Mouse (Mus musculus) heart, embryonic 15.5 days (tissue): ENCODE results near the gene Gm12355. TPM values are rescaled to one million over a fixed set of nuclear protein-coding genes. Genes with fewer than 3 reads are reported as not detected.
A peak's percentile ranks its signal among the peaks of the same experiment; 100 is the strongest.
"Not testable (repeated sequence)": the region's sequence is repeated elsewhere in the genome, so short reads cannot be mapped to it uniquely, and the experiment has no call there.

Experiments used
- ATAC-seq: fragments of 200-750 bp; cut with Nextera tagmentation; replicated peaks from 2 replicates; pipeline ENCODE4 v1.8.0; 2017; ENCODE audit warnings: low read depth, moderate TSS enrichment; ENCODE audit not compliant: insufficient number of reproducible peaks, insufficient read depth, low FRiP score
- H3K27ac ChIP-seq: fragments of 300-500 bp; sonication (generic); 2 replicates; pipeline ENCODE4 v1.5.1; 2015; ENCODE audit warnings: mild to moderate bottlenecking, inconsistent platforms
- H3K27me3 ChIP-seq: fragments of 300-500 bp; sonication (generic); 2 replicates; pipeline ENCODE4 v1.6.1; 2015; ENCODE audit warnings: inconsistent platforms
- H3K36me3 ChIP-seq: fragments of 300-500 bp; sonication (generic); 2 replicates; pipeline ENCODE4 v1.6.1; 2015; ENCODE audit warnings: mild to moderate bottlenecking, inconsistent platforms
- H3K4me1 ChIP-seq: fragments of 300-500 bp; sonication (generic); replicated peaks from 2 replicates; pipeline ENCODE4 v1.6.1; 2015; ENCODE audit warnings: inconsistent platforms
- H3K4me2 ChIP-seq: fragments of 300-500 bp; sonication (generic); 2 replicates; pipeline ENCODE4 v1.6.1; 2015; ENCODE audit warnings: inconsistent platforms, mild to moderate bottlenecking, moderate library complexity
- H3K4me3 ChIP-seq: fragments of 300-500 bp; sonication (generic); 2 replicates; pipeline ENCODE4 v1.5.1; 2015; ENCODE audit warnings: mild to moderate bottlenecking, inconsistent platforms
- H3K9ac ChIP-seq: fragments of 300-500 bp; sonication (generic); 2 replicates; pipeline ENCODE4 v1.6.1; 2015; ENCODE audit warnings: mild to moderate bottlenecking, inconsistent platforms
- H3K9me3 ChIP-seq: fragments of 300-500 bp; sonication (generic); replicated peaks from 2 replicates; pipeline ENCODE4 v1.6.1; 2016; ENCODE audit warnings: inconsistent platforms
- WGBS: fragments of 180-500 bp; shearing (Covaris S2); methylation state at CpG from one replicate; pipeline ENCODE4 v1.1.7; 2015; ENCODE audit warnings: mixed read lengths; 5-methylcytosine and 5-hydroxymethylcytosine counted together
- polyA plus RNA-seq: library from polyadenylated mRNA; unstranded; fragments of >200 nt; fragmentation: Nextera tagmentation; extraction: Ambion mirVana; gene quantifications from 2 replicates; pipeline ENCODE4 v1.2.1, GENCODE M21; 2015

Gm12355 gene
- polyA plus RNA-seq: 0.14 and 0.96 TPM in 2 replicates

DNA sequence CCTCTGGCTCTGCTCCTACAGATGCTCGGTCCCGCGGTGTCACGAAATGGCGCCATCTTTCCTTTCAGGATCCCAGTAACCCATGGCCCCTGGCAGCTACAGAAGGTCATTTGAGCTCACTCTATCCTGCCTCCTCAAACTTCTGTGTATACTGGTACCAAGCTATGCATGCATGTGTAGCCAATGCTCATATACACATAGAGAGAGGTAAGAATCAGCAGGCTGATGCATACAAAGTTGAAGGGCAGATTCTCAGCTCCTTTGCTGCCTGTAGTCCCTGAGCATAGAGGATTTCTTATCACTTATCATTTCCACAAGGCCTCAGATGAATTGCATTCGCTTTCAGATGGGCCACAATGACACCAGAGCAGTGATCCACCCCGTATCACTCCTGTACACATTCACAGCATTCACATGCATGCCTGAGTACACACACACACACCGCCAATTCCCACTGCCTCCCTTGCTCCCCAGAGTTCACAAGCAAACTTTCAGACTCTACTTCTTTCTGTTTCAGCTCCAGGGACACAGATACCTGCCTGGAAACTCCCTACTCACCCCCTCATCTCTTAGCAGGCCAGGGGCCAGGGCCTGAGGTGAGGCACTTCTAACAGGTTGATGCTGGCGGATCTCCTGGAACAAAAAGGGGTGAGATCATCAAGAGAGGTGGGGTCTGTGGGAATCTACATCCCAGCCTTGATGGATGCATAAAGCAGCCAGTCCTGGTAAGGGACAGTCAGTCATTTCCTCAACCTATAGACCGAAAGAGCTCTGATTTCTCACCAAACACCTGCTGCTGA, at the start of gene Gm12355, which contains the start of gene Gsdma3:
TSS of gene Gm12355 (minus strand) at position 51 of the 800 bp plus-strand sequence.
TSS of gene Gsdma3 (plus strand) at position 750 of the 800 bp plus-strand sequence.
- Histone ChIP-seq H3K4me1 (no peaks in the 10 kb centered on the region), H3K4me3 (no peak within 1 kb of the TSS), H3K4me2 (no peak within 1 kb of the TSS), H3K27ac (no peak within 1 kb of the TSS), H3K9ac (no peak within 1 kb of the TSS), H3K9me3 (no peaks in the 10 kb centered on the region), H3K36me3 (no peaks in the 10 kb centered on the region), H3K27me3 (no peaks in the 10 kb centered on the region)
- WGBS: 81% methylated on average over 10 of the region's 10 CpGs
- no peak for ATAC-seq

DNA sequence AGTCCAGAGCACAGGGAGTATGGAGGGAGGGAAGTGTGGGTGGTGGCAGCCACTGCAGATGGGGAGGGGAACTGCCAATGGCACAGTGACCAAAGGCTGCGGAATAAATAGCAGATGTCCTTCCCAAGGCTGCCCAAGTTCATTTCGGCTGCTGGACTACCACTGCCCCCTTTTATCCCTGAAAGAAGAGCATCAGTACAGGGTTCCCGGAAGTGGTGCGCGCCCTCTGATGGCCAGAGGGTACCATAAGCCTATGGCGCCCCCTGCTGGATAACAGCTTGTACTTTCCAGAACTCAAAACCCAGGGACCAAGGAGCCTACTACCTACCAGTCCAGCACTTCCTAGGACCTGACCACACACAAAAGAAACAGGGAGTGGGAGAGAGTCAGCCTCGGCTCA, 47.7 kb upstream of the Gm12355 start:
- H3K9me3 ChIP-seq, H3K9ac ChIP-seq, H3K4me1 ChIP-seq, H3K27ac ChIP-seq, ATAC-seq, H3K36me3 ChIP-seq, H3K4me3 ChIP-seq: not testable (repeated sequence)
- Histone ChIP-seq H3K4me2 (peak overlapping the region; percentile 33; the same call in 1 of the 2 replicates), H3K27me3 (peaks cover 28% of the 10 kb centered on the region)
- 11% methylated on average over 7 of the region's 7 CpGs for WGBS

DNA sequence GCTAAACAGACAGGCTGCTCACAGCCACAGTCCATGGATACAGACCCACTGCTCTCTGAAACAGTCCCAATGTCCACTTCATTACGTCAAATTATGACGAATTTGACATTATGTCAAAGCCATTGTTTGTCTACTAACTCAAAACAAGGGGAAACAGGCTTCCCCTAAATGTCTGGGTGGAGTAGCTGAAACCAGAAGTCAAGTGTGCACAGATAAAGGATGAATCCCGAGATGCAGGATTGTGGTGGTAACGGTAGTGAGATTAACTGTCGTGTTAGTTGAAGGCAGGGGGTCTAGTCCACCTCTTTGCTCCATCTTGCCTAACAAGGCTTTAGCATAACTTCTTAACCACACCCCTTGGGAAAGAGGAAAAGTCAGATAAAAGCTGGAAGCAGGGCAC, 47.0 kb upstream of the Gm12355 start:
- H3K4me3 ChIP-seq: no peak overlapping the region
- no peak overlapping the region for H3K4me2 ChIP-seq
- H3K36me3 ChIP-seq: no peaks in the 10 kb centered on the region
- H3K4me1 ChIP-seq: no peaks in the 10 kb centered on the region
- H3K9ac ChIP-seq: no peak overlapping the region
- peaks cover 35% of the 10 kb centered on the region for H3K27me3 ChIP-seq
- no peak overlapping the region for H3K27ac ChIP-seq
- 65% methylated on average over 5 of the region's 5 CpGs for WGBS
- H3K9me3 ChIP-seq: no peaks in the 10 kb centered on the region
- no peak for ATAC-seq

DNA sequence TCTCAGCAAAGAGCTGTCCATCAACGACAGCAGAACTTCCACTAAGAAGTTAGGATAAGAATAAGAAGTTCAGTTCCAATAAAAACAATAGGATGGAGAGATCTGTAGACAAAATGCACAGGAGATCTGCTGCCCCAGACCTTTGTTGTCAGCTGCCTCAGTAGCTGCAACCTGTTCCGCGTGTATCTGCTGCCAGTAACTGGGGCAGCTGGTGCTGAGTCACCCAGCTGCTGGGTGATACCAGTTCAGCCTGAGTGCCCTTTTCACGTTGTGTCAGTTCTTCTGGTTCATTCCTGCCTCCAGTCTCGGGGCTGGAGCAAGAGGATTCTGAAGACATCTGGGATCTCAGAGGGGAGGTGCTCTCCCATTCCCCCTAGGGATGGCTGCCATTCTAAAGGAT, 46.4 kb upstream of the Gm12355 start:
- Histone ChIP-seq H3K4me2 (no peak overlapping the region), H3K27me3 (peaks cover 40% of the 10 kb centered on the region), H3K4me3 (no peak overlapping the region), H3K36me3 (no peaks in the 10 kb centered on the region), H3K9ac (no peak overlapping the region), H3K27ac (no peak overlapping the region), H3K4me1 (no peaks in the 10 kb centered on the region), H3K9me3 (no peaks in the 10 kb centered on the region)
- WGBS: 45% methylated on average over 5 of the region's 5 CpGs
- ATAC-seq: no peak

DNA sequence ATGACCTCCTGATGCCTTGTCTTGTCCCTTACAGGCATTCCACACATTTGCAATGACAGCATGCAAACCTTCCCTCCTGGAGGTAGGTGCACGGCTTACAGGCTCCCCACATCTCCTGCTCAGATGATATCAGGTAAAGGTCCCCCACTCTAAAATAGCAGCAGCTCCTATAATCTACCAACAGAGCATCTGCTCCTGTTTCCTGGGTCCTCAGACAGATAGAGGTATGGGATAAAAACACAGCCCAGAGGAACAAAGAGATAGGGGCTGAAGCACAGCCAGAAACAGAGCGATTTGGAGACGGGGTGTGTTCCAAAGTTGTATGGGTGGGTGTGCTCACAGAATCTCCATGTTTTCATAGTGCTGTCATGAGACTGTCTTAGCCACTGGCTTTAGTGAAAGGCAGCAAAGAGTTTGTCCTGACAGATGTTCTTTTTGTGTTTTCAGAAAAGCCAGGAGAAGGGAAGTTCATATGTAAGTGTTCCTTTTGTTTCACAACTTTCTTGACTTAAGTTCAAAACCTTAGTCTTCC, 45.9 kb upstream of the Gm12355 start:
- no peak overlapping the region for H3K4me3 ChIP-seq

DNA sequence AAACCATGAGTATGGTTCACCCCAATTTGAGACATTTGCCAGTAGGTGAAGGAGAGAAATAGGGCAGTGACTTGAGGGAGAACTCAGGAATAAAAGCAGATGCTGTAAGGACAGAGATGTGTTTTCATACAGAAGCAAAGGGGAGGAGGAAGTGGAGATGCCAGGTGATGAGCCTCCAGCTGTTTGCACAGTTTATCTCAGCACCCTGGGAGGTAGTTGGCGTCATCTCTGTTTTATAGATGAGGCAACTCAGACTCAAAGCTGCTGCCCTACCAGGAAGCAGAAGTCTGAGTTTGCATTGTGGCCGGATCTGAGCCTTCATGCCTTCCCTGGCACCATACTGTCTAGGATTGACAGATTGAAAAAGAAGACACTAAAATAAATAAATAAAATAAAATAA, 43.5 kb upstream of the Gm12355 start:
- Histone ChIP-seq H3K27ac (no peak overlapping the region), H3K4me3 (no peak overlapping the region), H3K9ac (no peak overlapping the region), H3K4me2 (no peak overlapping the region), H3K4me1 (no peaks in the 10 kb centered on the region), H3K27me3 (peaks cover 45% of the 10 kb centered on the region), H3K9me3 (no peaks in the 10 kb centered on the region), H3K36me3 (no peaks in the 10 kb centered on the region)
- no peak for ATAC-seq
- 63% methylated on average over 2 of the region's 2 CpGs for WGBS

More for the DNA sequence above, 45.9 kb upstream of the Gm12355 start:
- Histone ChIP-seq H3K9me3 (no peaks in the 10 kb centered on the region), H3K27ac (no peak overlapping the region), H3K9ac (no peak overlapping the region), H3K27me3 (peaks cover 43% of the 10 kb centered on the region), H3K36me3 (no peaks in the 10 kb centered on the region), H3K4me1 (no peaks in the 10 kb centered on the region), H3K4me2 (no peak overlapping the region)
- ATAC-seq: no peak
- 59% methylated on average over 3 of the region's 3 CpGs for WGBS

DNA sequence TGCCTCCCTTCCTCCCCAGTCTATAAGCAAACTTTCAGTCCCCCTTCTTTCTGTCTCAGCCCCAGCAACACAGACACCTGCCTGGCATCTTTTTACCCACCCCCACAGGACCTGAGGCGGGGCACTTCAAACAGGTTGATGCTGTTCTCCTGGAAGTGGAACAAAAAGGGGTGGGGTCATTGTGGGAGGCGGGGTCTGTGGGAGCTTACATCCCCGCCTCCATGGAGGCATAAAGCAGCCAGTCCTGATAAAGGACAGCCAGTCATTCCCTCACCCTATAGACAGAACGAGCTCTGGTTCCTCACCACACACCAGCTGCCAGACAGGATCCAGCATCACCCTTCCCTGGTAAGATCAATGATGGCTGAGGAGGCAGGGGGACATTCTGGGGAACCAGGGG, 38.6 kb upstream of the Gm12355 start, which contains the start of gene Gsdma:
TSS of gene Gsdma (plus strand) at position 261 of the 400 bp plus-strand sequence.
- no peaks in the 10 kb centered on the region for H3K36me3 ChIP-seq
- peaks cover 34% of the 10 kb centered on the region for H3K27me3 ChIP-seq
- H3K9ac ChIP-seq: no peak within 1 kb of the TSS
- no peaks in the 10 kb centered on the region for H3K9me3 ChIP-seq
- H3K4me2 ChIP-seq: no peak within 1 kb of the TSS
- no peak within 1 kb of the TSS for H3K27ac ChIP-seq
- no peaks in the 10 kb centered on the region for H3K4me1 ChIP-seq
- no peak within 1 kb of the TSS for H3K4me3 ChIP-seq
- ATAC-seq: no peak
- WGBS: 28% methylated on average over 4 of the region's 4 CpGs

DNA sequence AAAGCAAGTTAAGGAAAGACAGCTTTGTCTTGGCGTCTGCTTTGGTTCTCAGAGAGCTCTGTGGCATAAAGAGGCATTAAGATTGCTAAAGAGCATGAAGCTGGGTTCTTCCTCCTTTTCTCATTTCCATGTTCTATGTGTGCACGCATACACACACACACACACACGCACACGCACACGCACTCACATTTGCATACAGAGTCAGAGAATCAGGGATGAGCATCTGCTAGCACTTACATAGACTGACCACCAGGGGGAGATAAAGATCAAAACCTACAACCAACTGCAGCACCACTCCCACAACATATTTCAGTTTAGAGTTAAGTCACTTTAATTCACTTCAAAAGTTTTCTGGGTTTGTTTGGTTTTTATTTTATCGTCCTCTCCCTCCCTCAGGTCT, 35.1 kb upstream of the Gm12355 start:
- no peak overlapping the region for H3K27ac ChIP-seq
- H3K4me2 ChIP-seq: no peak overlapping the region; the same call in 1 of the 2 replicates
- H3K4me3 ChIP-seq: no peak overlapping the region
- H3K36me3 ChIP-seq: no peaks in the 10 kb centered on the region
- ATAC-seq: no peak
- no peaks in the 10 kb centered on the region for H3K4me1 ChIP-seq
- H3K27me3 ChIP-seq: peaks cover 8% of the 10 kb centered on the region; the same call in 1 of the 2 replicates
- H3K9ac ChIP-seq: no peak overlapping the region
- H3K9me3 ChIP-seq: no peaks in the 10 kb centered on the region
- 13% methylated on average over 6 of the region's 6 CpGs for WGBS

DNA sequence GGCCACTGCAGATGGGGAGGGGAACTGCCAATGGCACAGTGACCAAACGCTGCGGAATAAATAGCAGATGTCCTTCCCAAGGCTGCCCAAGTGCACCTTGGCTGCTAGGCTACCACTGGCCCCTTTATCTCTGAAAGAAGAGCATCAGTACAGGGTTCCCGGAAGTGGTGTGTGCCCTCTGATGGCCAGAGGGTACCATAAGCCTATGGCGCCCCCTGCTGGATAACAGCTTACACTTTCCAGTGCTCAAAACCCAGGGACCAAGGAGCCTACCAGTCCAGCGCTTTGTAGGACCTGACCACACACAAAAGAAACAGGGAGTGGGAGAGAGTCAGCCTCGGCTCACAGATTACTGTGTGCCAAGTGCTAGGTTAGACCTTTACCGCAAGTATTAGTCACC, 29.6 kb upstream of the Gm12355 start:
- 8% methylated on average over 7 of the region's 7 CpGs for WGBS
- not testable (repeated sequence) for H3K27me3 ChIP-seq, H3K4me2 ChIP-seq, H3K9me3 ChIP-seq, ATAC-seq, H3K4me3 ChIP-seq, H3K9ac ChIP-seq, H3K27ac ChIP-seq, H3K4me1 ChIP-seq, H3K36me3 ChIP-seq

DNA sequence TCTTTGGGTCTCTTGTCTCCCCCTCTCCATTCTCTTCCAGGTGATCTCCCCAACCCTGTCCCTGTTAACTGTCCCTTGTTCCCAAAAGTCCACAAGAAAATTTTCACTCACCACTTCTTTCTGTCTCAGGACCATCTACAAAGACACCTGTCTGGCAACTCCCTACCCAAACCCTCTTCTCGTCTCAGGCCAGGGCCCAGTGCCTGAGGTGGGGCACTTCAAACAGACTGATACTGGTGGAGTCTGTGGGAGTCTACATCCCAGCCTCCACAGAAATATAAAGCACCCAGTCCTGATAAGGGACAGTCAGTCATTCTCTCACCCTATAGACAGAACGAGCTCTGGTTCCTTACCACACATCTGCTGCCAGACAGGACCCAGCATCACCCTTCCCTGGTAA, 21.0 kb upstream of the Gm12355 start, which contains the start of gene Gsdma2:
TSS of gene Gsdma2 (plus strand) at position 301 of the 400 bp plus-strand sequence.
- no peak within 1 kb of the TSS for H3K4me3 ChIP-seq
- H3K9ac ChIP-seq: no peak within 1 kb of the TSS
- no peaks in the 10 kb centered on the region for H3K9me3 ChIP-seq
- H3K27me3 ChIP-seq: peaks cover 24% of the 10 kb centered on the region; the same call in 1 of the 2 replicates
- ATAC-seq: no peak
- no peaks in the 10 kb centered on the region for H3K36me3 ChIP-seq
- H3K27ac ChIP-seq: no peak within 1 kb of the TSS
- 49% methylated on average over 2 of the region's 2 CpGs for WGBS
- H3K4me1 ChIP-seq: no peaks in the 10 kb centered on the region
- no peak within 1 kb of the TSS for H3K4me2 ChIP-seq

DNA sequence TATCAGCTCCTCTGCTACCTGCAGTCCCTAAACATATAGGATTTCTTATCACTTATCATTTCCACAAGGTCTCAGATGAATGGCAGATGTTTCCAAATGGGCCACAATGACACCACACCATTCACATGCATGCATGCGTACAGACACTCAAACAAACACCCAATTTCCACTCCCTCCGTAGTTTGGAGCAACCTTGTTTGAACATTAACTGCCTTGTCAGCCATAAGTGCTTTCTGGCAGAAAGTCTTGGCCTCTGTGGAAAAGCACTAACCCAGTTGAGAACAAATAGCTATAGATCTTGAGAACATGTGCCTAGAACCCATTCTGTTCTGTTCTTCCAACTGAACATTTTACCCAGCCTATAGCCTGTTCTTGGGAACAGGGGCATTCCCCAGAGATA, 20.5 kb upstream of the Gm12355 start:
- peaks cover 24% of the 10 kb centered on the region; the same call in 1 of the 2 replicates for H3K27me3 ChIP-seq
- no peak for ATAC-seq
- WGBS: 73% methylated on average over 2 of the region's 2 CpGs

More for the DNA sequence above, 20.5 kb upstream of the Gm12355 start:
- Histone ChIP-seq H3K27ac (no peak overlapping the region), H3K4me2 (no peak overlapping the region), H3K36me3 (no peaks in the 10 kb centered on the region), H3K9ac (no peak overlapping the region), H3K4me3 (no peak overlapping the region), H3K9me3 (no peaks in the 10 kb centered on the region), H3K4me1 (no peaks in the 10 kb centered on the region)
